Comparison of ENCODE assay signal across 9 mouse cellular contexts in genomic region chr15:80011778-80012526, GRCm38 (mm10). TPM values are rescaled to one million over a fixed set of nuclear protein-coding genes. Genes with fewer than 3 reads are reported as not detected.
A peak's percentile ranks its signal among the peaks of the same experiment; 100 is the strongest.
DNase-seq lines count a peak whose midpoint lies in the region; ATAC-seq and TF ChIP-seq lines count a peak whose summit lies in the region.
"Had no signal": no experiment of that assay in that cellular context is flagged by ENCODE, and none has a peak within 500 bp of the region (broad histone marks: within the 10 kb centered on the region; RNA-seq: fewer than 3 reads in every experiment).

No protein-coding gene starts in this region.

- peaks cover 23% of the 10 kb centered on the region for H3K4me1 ChIP-seq in erythroblast, embryonic 14.5 days (ENCODE audit: control insufficient read depth)
- H3K4me1 ChIP-seq in heart, adult 2 months (ENCODE audit: control insufficient read depth, insufficient read depth, low read length), result peaks cover 1% of the 10 kb centered on the region
- H3K4me1 ChIP-seq in kidney, postnatal 0 days (replicated peaks; ENCODE audit: insufficient read depth, low read length), result peaks cover 24% of the 10 kb centered on the region; the same call in 1 of the 2 replicates
- peaks cover 41% of the 10 kb centered on the region for H3K4me1 ChIP-seq in liver, embryonic 12.5 days
- H3K4me1 ChIP-seq in neural tube, embryonic 13.5 days (replicated peaks), result peaks cover 42% of the 10 kb centered on the region

- TF ChIP-seq CTCF in heart, adult 2 months (IDR thresholded peaks at IDR 0.05), result peak; percentile 61
- TF ChIP-seq CTCF in kidney, postnatal 0 days (IDR thresholded peaks at IDR 0.05; ENCODE audit: low read depth), result peak; percentile 61

- intact Hi-C loops in heart, adult 2 months (cut with DNase I), result loop anchor here (2.0 kb wide), 1 partner anchor 61 kb away; no protein-coding TSS in a partner anchor

- peaks cover 5% of the 10 kb centered on the region for H3K79me2 ChIP-seq in heart, adult 2 months (replicated peaks; ENCODE audit: control insufficient read depth, insufficient read depth, low read length)

- peak; percentile 88 for DNase-seq in cerebellum, adult 9-10 months
- DNase-seq in heart, adult 2 months, result peak in 1 of 2 experiments; percentile 55
- peak; percentile 59 for DNase-seq in kidney, postnatal 0 days (ENCODE audit: low spot score)
- peak; percentile 76 for DNase-seq in thymus, postnatal 4 days

- H3K36me3 ChIP-seq in erythroblast, embryonic 14.5 days (ENCODE audit: control insufficient read depth), result no peaks in the 10 kb centered on the region
- H3K36me3 ChIP-seq in heart, adult 2 months (ENCODE audit: control insufficient read depth, insufficient read depth, low read length), result peaks cover under 1% of the 10 kb centered on the region; the same call in 1 of the 2 replicates
- H3K36me3 ChIP-seq in kidney, postnatal 0 days (ENCODE audit: insufficient read depth, low read length), result no peaks in the 10 kb centered on the region
- no peaks in the 10 kb centered on the region for H3K36me3 ChIP-seq in liver, embryonic 12.5 days
- H3K36me3 ChIP-seq in neural tube, embryonic 13.5 days, result no peaks in the 10 kb centered on the region

- WGBS in heart, adult 2 months, result 6% methylated on average over 55 of the region's 56 CpGs
- WGBS in kidney, postnatal 0 days, result under 1% methylated on average over 53 of the region's 56 CpGs
- WGBS in liver, embryonic 12.5 days (ENCODE audit: insufficient replicate concordance), result 2% methylated on average over 56 of the region's 56 CpGs
- 1% methylated on average over 50 of the region's 56 CpGs for WGBS in neural tube, embryonic 13.5 days

- H3K9me3 ChIP-seq in erythroblast, embryonic 14.5 days (ENCODE audit: control insufficient read depth, low read length), result peaks cover 2% of the 10 kb centered on the region; the same call in 1 of the 2 replicates
- H3K9me3 ChIP-seq in kidney, postnatal 0 days (replicated peaks; ENCODE audit: low read length), result no peaks in the 10 kb centered on the region
- no peaks in the 10 kb centered on the region for H3K9me3 ChIP-seq in liver, embryonic 12.5 days (replicated peaks)
- no peaks in the 10 kb centered on the region for H3K9me3 ChIP-seq in neural tube, embryonic 13.5 days

- H3K27ac ChIP-seq in heart, adult 2 months, result peak overlapping the region; percentile 96
- peak overlapping the region; percentile 85 for H3K27ac ChIP-seq in kidney, postnatal 0 days
- peak overlapping the region; percentile 30; the same call in 1 of the 2 replicates for H3K27ac ChIP-seq in liver, embryonic 12.5 days
- H3K27ac ChIP-seq in neural tube, embryonic 13.5 days (replicated peaks), result peak overlapping the region; percentile 78

- no peak for ATAC-seq in erythroblast, adult 5-6 weeks (replicated peaks; ENCODE audit: low FRiP score, poor library complexity, severe bottlenecking)
- peak; percentile 6 for ATAC-seq in kidney, postnatal 0 days (replicated peaks; ENCODE audit: low FRiP score, low read depth)
- ATAC-seq in liver, embryonic 12.5 days, result no peak
- peak; percentile 54 for ATAC-seq in neural tube, embryonic 13.5 days (ENCODE audit: low read depth)

- no peak for TF ChIP-seq POLR2A in heart, adult 2 months (IDR thresholded peaks at IDR 0.05; ENCODE audit: insufficient read depth, low read depth, low read length)

- peak overlapping the region; percentile 38 for H3K4me3 ChIP-seq in erythroblast, embryonic 14.5 days (replicated peaks)
- peak overlapping the region; percentile 80 for H3K4me3 ChIP-seq in heart, adult 2 months
- H3K4me3 ChIP-seq in kidney, postnatal 0 days (replicated peaks; ENCODE audit: low read depth, low read length), result peak overlapping the region; percentile 60
- peak overlapping the region; percentile 58 for H3K4me3 ChIP-seq in liver, embryonic 12.5 days
- peak overlapping the region; percentile 66 for H3K4me3 ChIP-seq in neural tube, embryonic 13.5 days

- no peak for TF ChIP-seq EP300 in heart, adult 2 months (IDR thresholded peaks at IDR 0.05; ENCODE audit: insufficient read depth, low read depth, low read length)

- H3K9ac ChIP-seq in heart, adult 2 months (ENCODE audit: low read depth, low read length), result peak overlapping the region; percentile 89
- H3K9ac ChIP-seq in kidney, postnatal 0 days (ENCODE audit: low read depth, low read length), result peak overlapping the region; percentile 92
- H3K9ac ChIP-seq in liver, embryonic 12.5 days, result peak overlapping the region; percentile 64
- peak overlapping the region; percentile 85 for H3K9ac ChIP-seq in neural tube, embryonic 13.5 days

- H3K27me3 ChIP-seq in erythroblast, embryonic 14.5 days (ENCODE audit: control insufficient read depth), result peaks cover 71% of the 10 kb centered on the region
- H3K27me3 ChIP-seq in heart, adult 2 months (ENCODE audit: control insufficient read depth, insufficient read depth, low read length), result peaks cover 1% of the 10 kb centered on the region; the same call in 1 of the 2 replicates
- H3K27me3 ChIP-seq in kidney, postnatal 0 days (ENCODE audit: insufficient read depth, low read length), result no peaks in the 10 kb centered on the region
- peaks cover 72% of the 10 kb centered on the region for H3K27me3 ChIP-seq in liver, embryonic 12.5 days (replicated peaks)
- peaks cover 68% of the 10 kb centered on the region for H3K27me3 ChIP-seq in neural tube, embryonic 13.5 days

- H3K4me2 ChIP-seq in kidney, postnatal 0 days (ENCODE audit: low read length), result peak overlapping the region; percentile 74
- peak overlapping the region; percentile 79 for H3K4me2 ChIP-seq in liver, embryonic 12.5 days
- peak overlapping the region; percentile 91 for H3K4me2 ChIP-seq in neural tube, embryonic 13.5 days

RNA-seq across cellular contexts. Expression of gene Pdgfb, which starts 2.8 kb away (rescaled TPM):
- polyA plus RNA-seq in erythroblast, embryonic 14.5 days (2012), result 0.08 and 0.09 TPM in 2 replicates
- total RNA-seq in erythroblast, adult 5-6 weeks (2015; ENCODE audit: low replicate concordance), result not detected in 2 replicates
- 0.42 and 0.94 TPM in 2 replicates for total RNA-seq in erythroblast, adult 5-6 weeks (2017; ENCODE audit: low replicate concordance)
- total RNA-seq in heart, adult 2 months (2021), result 10 to 100 TPM; 27.1 to 27.3 TPM
- polyA plus RNA-seq in heart, adult 2 months (2012; rRNA removed), result 32.6 and 45.1 TPM in 2 replicates
- polyA plus RNA-seq in kidney, postnatal 0 days (2015; fragmentation: Nextera tagmentation; extraction: Ambion mirVana), result 6.5 and 6.8 TPM in 2 replicates
- polyA plus RNA-seq in liver, embryonic 12.5 days (2016; fragmentation: Nextera tagmentation; extraction: Ambion mirVana), result 1.6 and 2.2 TPM in 2 replicates
- polyA plus RNA-seq in neural tube, embryonic 13.5 days (2015; fragmentation: Nextera tagmentation; extraction: Ambion mirVana), result 3.3 TPM in 2 replicates
- total RNA-seq: CH12.LX had no signal

RNA-seq across cellular contexts. Expression of gene Cbx7, which starts 41.0 kb away (rescaled TPM):
- polyA plus RNA-seq in erythroblast, embryonic 14.5 days (2012), result 0.28 and 0.50 TPM in 2 replicates
- 2.1 and 6.9 TPM in 2 replicates for total RNA-seq in erythroblast, adult 5-6 weeks (2015; ENCODE audit: low replicate concordance)
- 4.5 and 6.4 TPM in 2 replicates for total RNA-seq in erythroblast, adult 5-6 weeks (2017; ENCODE audit: low replicate concordance)
- 10 to 100 TPM; 18.9 to 21.7 TPM for total RNA-seq in heart, adult 2 months (2021)
- polyA plus RNA-seq in heart, adult 2 months (2012; rRNA removed), result 21.4 and 31.6 TPM in 2 replicates
- 4.5 and 4.6 TPM in 2 replicates for polyA plus RNA-seq in kidney, postnatal 0 days (2015; fragmentation: Nextera tagmentation; extraction: Ambion mirVana)
- 1.8 and 2.0 TPM in 2 replicates for polyA plus RNA-seq in liver, embryonic 12.5 days (2016; fragmentation: Nextera tagmentation; extraction: Ambion mirVana)
- polyA plus RNA-seq in neural tube, embryonic 13.5 days (2015; fragmentation: Nextera tagmentation; extraction: Ambion mirVana), result 3.0 and 3.3 TPM in 2 replicates

Comparison
In these comparisons a context has a peak if more than half of its experiments do, and no peak if none do; other contexts are left out.
1. ATAC-seq: peak in kidney, postnatal 0 days (single experiment) and neural tube, embryonic 13.5 days (single experiment); none in erythroblast, adult 5-6 weeks (single experiment) and liver, embryonic 12.5 days (single experiment).
2. H3K27ac ChIP-seq: peak in every context shown above with its lines; median percentile 96 in heart, adult 2 months; 85 in kidney, postnatal 0 days; 78 in neural tube, embryonic 13.5 days; 30 in liver, embryonic 12.5 days.
3. Peak in every context shown above with its lines, with median percentiles within 50 percentile points of each other: H3K4me3 ChIP-seq, H3K9ac ChIP-seq and H3K4me2 ChIP-seq.